Mouse (Mus musculus) E14TG2a.4 (cell line): ENCODE data around the gene Mapkapk2.
"Not testable (repeated sequence)": the region's sequence is repeated elsewhere in the genome, so short reads cannot be mapped to it uniquely, and the experiment has no call there.

ENCODE experiments used
- H3K27me3 ChIP-seq: 2 replicates; pipeline ENCODE4 v1.6.1; 2014; ENCODE audit warnings: low read length, control low read depth; ENCODE audit not compliant: insufficient read depth
- H3K36me3 ChIP-seq: 2 replicates; pipeline ENCODE4 v1.6.1; 2014; ENCODE audit warnings: low read length, control low read depth; ENCODE audit not compliant: insufficient read depth
- H3K4me1 ChIP-seq: replicated peaks from 2 replicates; pipeline ENCODE4 v1.6.1; 2014; ENCODE audit warnings: low read depth, low read length, control low read depth
- H3K4me3 ChIP-seq: replicated peaks from 2 replicates; pipeline ENCODE4 v1.5.1; 2014; ENCODE audit warnings: mild to moderate bottlenecking, low read length
- H3K9me3 ChIP-seq: 2 replicates; pipeline ENCODE4 v1.6.1; 2014; ENCODE audit warnings: low read length, control low read depth
- CTCF ChIP-seq: conservative IDR thresholded peaks from 2 replicates; pipeline ENCODE4 v1.5.1; 2014; ENCODE audit warnings: low read length
- NANOG ChIP-seq: IDR thresholded peaks from 2 replicates; pipeline ENCODE4 v1.6.1; 2014; ENCODE audit warnings: borderline replicate concordance, low read length, mixed read lengths
- POU5F1 ChIP-seq: IDR thresholded peaks from 2 replicates; pipeline ENCODE4 v1.6.1; 2014; ENCODE audit warnings: low read length, borderline replicate concordance

Mapkapk2 gene

GRCm38 (mm10) chr1:131097700-131098094, at the start of gene Mapkapk2:
Mapkapk2 (minus strand) TSS chr1:131097826.
- peak within 1 kb of the TSS; percentile 86 for H3K4me3 ChIP-seq
- peaks cover 77% of the 10 kb centered on the region for H3K27me3 ChIP-seq
- TF ChIP-seq NANOG (no peak), POU5F1 (no peak), CTCF (no peak)
- peaks cover 12% of the 10 kb centered on the region for H3K4me1 ChIP-seq
- no peaks in the 10 kb centered on the region for H3K9me3 ChIP-seq
- no peaks in the 10 kb centered on the region for H3K36me3 ChIP-seq

- H3K27me3 ChIP-seq: no peaks in the 10 kb centered on the region
- peak overlapping the region; percentile 71 for H3K4me3 ChIP-seq
- TF ChIP-seq CTCF (no peak), NANOG (no peak), POU5F1 (no peak)
- no peaks in the 10 kb centered on the region for H3K36me3 ChIP-seq
- H3K9me3 ChIP-seq: no peaks in the 10 kb centered on the region
- peaks cover 81% of the 10 kb centered on the region for H3K4me1 ChIP-seq
Measured at GRCm38 (mm10) chr1:131146181-131146614, 48.6 kb upstream of the Mapkapk2 start.

GRCm38 (mm10) chr1:131145222-131145621, 47.6 kb upstream of the Mapkapk2 start:
- not testable (repeated sequence) for H3K4me3 ChIP-seq, H3K27me3 ChIP-seq, H3K9me3 ChIP-seq, H3K36me3 ChIP-seq
- H3K4me1 ChIP-seq: peaks cover 76% of the 10 kb centered on the region

- no peaks in the 10 kb centered on the region for H3K36me3 ChIP-seq
- H3K9me3 ChIP-seq: no peaks in the 10 kb centered on the region
- H3K4me3 ChIP-seq: no peak overlapping the region
- peaks cover 66% of the 10 kb centered on the region for H3K4me1 ChIP-seq
- TF ChIP-seq CTCF (no peak), NANOG (no peak), POU5F1 (no peak)
- H3K27me3 ChIP-seq: no peaks in the 10 kb centered on the region
Measured at GRCm38 (mm10) chr1:131142472-131142871, 44.8 kb upstream of the Mapkapk2 start.

- Histone ChIP-seq H3K9me3 (no peaks in the 10 kb centered on the region), H3K36me3 (peaks cover 1% of the 10 kb centered on the region; the same call in 1 of the 2 replicates), H3K27me3 (no peaks in the 10 kb centered on the region), H3K4me1 (peaks cover 65% of the 10 kb centered on the region), H3K4me3 (no peak overlapping the region)
- no peak for TF ChIP-seq POU5F1
- TF ChIP-seq NANOG: no peak
- TF ChIP-seq CTCF: no peak
Measured at GRCm38 (mm10) chr1:131141449-131141848, 43.8 kb upstream of the Mapkapk2 start.

GRCm38 (mm10) chr1:131139102-131140095, 41.8 kb upstream of the Mapkapk2 start:
- TF ChIP-seq NANOG: peak; percentile 60; the same call in 1 of the 2 replicates
- no peak for TF ChIP-seq CTCF
- Histone ChIP-seq H3K36me3 (peaks cover 22% of the 10 kb centered on the region), H3K4me3 (peak overlapping the region; percentile 89), H3K27me3 (no peaks in the 10 kb centered on the region), H3K4me1 (peaks cover 65% of the 10 kb centered on the region), H3K9me3 (no peaks in the 10 kb centered on the region)

GRCm38 (mm10) chr1:131138191-131139016, 40.8 kb upstream of the Mapkapk2 start, which contains the start of gene Dyrk3:
Dyrk3 (minus strand) TSS chr1:131138340.
- TF ChIP-seq CTCF (no peak), NANOG (no peak), POU5F1 (no peak)
- Histone ChIP-seq H3K9me3 (no peaks in the 10 kb centered on the region), H3K4me1 (peaks cover 64% of the 10 kb centered on the region), H3K4me3 (peak within 1 kb of the TSS; percentile 89), H3K27me3 (no peaks in the 10 kb centered on the region), H3K36me3 (peaks cover 32% of the 10 kb centered on the region)

- Histone ChIP-seq H3K27me3 (no peaks in the 10 kb centered on the region), H3K36me3 (peaks cover 38% of the 10 kb centered on the region), H3K9me3 (0 out of 2 replicates have a peak, but pooled peaks cover 2% of the 10 kb centered on the region), H3K4me1 (peaks cover 71% of the 10 kb centered on the region), H3K4me3 (peak overlapping the region; percentile 89)
- TF ChIP-seq POU5F1 (no peak), CTCF (no peak), NANOG (no peak)
Measured at GRCm38 (mm10) chr1:131137717-131138118, 40.1 kb upstream of the Mapkapk2 start.
